Mouse (Mus musculus) ES-E14 (cell line): ENCODE results near the gene Pprc1. TPM values are rescaled to one million over a fixed set of nuclear protein-coding genes. Genes with fewer than 3 reads are reported as not detected.

Experiments
- DNase-seq: peaks from one replicate; pipeline ENCODE4 v3.0.0-alpha.2; 2013; ENCODE audit warnings: low read depth, low spot score
- H3K27ac ChIP-seq: 2 replicates; pipeline ENCODE4 v1.5.1; 2012; ENCODE audit warnings: low read depth, mild to moderate bottlenecking, low read length, moderate library complexity, mixed read lengths; ENCODE audit not compliant: poor library complexity, insufficient read depth, severe bottlenecking
- H3K36me3 ChIP-seq: 2 replicates; pipeline ENCODE4 v1.6.1; 2012; ENCODE audit warnings: mild to moderate bottlenecking, low read length, moderate library complexity, mixed read lengths; ENCODE audit not compliant: control insufficient read depth, poor library complexity, insufficient read depth, severe bottlenecking
- H3K4me1 ChIP-seq, 2 experiments: fragments of 150-350 bp in 1 of 2; sonication (generic) in 1 of 2; 2 replicates each; pipeline ENCODE4 v1.6.1; 2012; ENCODE audit warnings: low read length in 2 of 2, mild to moderate bottlenecking in 1 of 2, mixed read lengths in 1 of 2; ENCODE audit not compliant: control insufficient read depth in 2 of 2, insufficient read depth in 2 of 2, poor library complexity in 1 of 2
- H3K4me3 ChIP-seq, 2 experiments: fragments of 150-350 bp in 1 of 2; sonication (generic) in 1 of 2; 2 replicates each; pipeline ENCODE4 v1.5.1; 2012; ENCODE audit warnings: low read length in 2 of 2, low read depth in 1 of 2, mild to moderate bottlenecking in 1 of 2, mixed read lengths in 1 of 2; ENCODE audit not compliant: insufficient read depth in 1 of 2, poor library complexity in 1 of 2, severe bottlenecking in 1 of 2
- H3K9ac ChIP-seq: 2 replicates; pipeline ENCODE4 v1.6.1; 2012; ENCODE audit warnings: low read depth, mild to moderate bottlenecking, low read length, mixed read lengths; ENCODE audit not compliant: poor library complexity, insufficient read depth, severe bottlenecking
- H3K9me3 ChIP-seq: fragments of 150-350 bp; sonication (generic); 2 replicates; pipeline ENCODE4 v1.6.1; 2012; ENCODE audit warnings: low read depth, mild to moderate bottlenecking, low read length; ENCODE audit not compliant: control insufficient read depth, insufficient read depth
- CHD2 ChIP-seq: IDR thresholded peaks from 2 replicates; pipeline ENCODE4 v1.6.1; 2014; ENCODE audit warnings: mild to moderate bottlenecking, low read depth, low read length, inconsistent platforms
- HCFC1 ChIP-seq: IDR thresholded peaks from 2 replicates; pipeline ENCODE4 v1.6.1; 2012; ENCODE audit warnings: low read length, inconsistent platforms, borderline replicate concordance; ENCODE audit not compliant: insufficient read depth
- MAFK ChIP-seq: IDR thresholded peaks from 2 replicates; pipeline ENCODE4 v1.6.1; 2014; ENCODE audit warnings: mild to moderate bottlenecking, low read depth, low read length, inconsistent platforms; ENCODE audit not compliant: insufficient read depth
- ZC3H11A ChIP-seq: IDR thresholded peaks from 2 replicates; pipeline ENCODE4 v1.6.1; 2012; ENCODE audit warnings: low read depth, mild to moderate bottlenecking, inconsistent platforms, low read length, borderline replicate concordance
- ZNF384 ChIP-seq: IDR thresholded peaks from 2 replicates; pipeline ENCODE4 v1.6.1; 2012; ENCODE audit warnings: low read depth, low read length, inconsistent platforms
- in situ Hi-C, 2 experiments: fragments of 600-800 bp; cut with MboI; formaldehyde crosslinking; loops; one replicate each; pipeline ENCODE4 v1.15.1; 2025; ENCODE audit warnings: low sequenced_read_pairs in 2 of 2, inconsistent platforms in 1 of 2; ENCODE audit not compliant: unreplicated experiment in 2 of 2
- total RNA-seq: library from RNA; depleted of rRNA; stranded (reverse); fragments of 300-350 nt; gene quantifications from 2 replicates; pipeline ENCODE4 v1.2.3, GENCODE M21; 2012

The Pprc1 gene
- total RNA-seq, 1 experiment = 68.4 TPM

GRCm38 (mm10) chr19:46005680-46006079 lies 39.0 kb upstream of the Pprc1 start:
- Histone ChIP-seq H3K9me3 (no peaks in the 10 kb centered on the region), H3K36me3 (no peaks in the 10 kb centered on the region), H3K9ac (no peak overlapping the region), H3K27ac (no peak overlapping the region), H3K4me3 (peak overlapping the region; percentile 38 to 46; a peak in 2 of 4 replicates), H3K4me1 (peaks cover 0 to 2% of the 10 kb centered on the region in 2 experiments; a peak in 1 of 4 replicates)
- no peak for DNase-seq
- TF ChIP-seq HCFC1 (no peak), ZC3H11A (no peak), MAFK (no peak), CHD2 (no peak), ZNF384 (no peak)
- in situ Hi-C loops = no loop called here

- in situ Hi-C loops = loop anchor here in 1 of 2 experiments (10.0 kb wide), 1 partner anchor 200 kb away; the partner anchor contains the start of gene Kcnip2
- no peaks in the 10 kb centered on the region for H3K9me3 ChIP-seq
Measured at GRCm38 (mm10) chr19:46014572-46015178, 30.0 kb upstream of the Pprc1 start.

GRCm38 (mm10) chr19:46016023-46016422 lies 28.7 kb upstream of the Pprc1 start:
- TF ChIP-seq HCFC1 = no peak
- no peak for TF ChIP-seq ZC3H11A
- TF ChIP-seq MAFK = no peak
- TF ChIP-seq CHD2 = no peak
- TF ChIP-seq ZNF384 = no peak
- in situ Hi-C loops = loop anchor here in 1 of 2 experiments (10.0 kb wide), 1 partner anchor 201 kb away; the partner anchor contains the start of gene Kcnip2
- H3K9me3 ChIP-seq = no peaks in the 10 kb centered on the region
- H3K4me3 ChIP-seq = no peak overlapping the region
- H3K27ac ChIP-seq = no peak overlapping the region
- DNase-seq = no peak
- no peaks in the 10 kb centered on the region for H3K36me3 ChIP-seq
- H3K9ac ChIP-seq = no peak overlapping the region
- H3K4me1 ChIP-seq = no peaks in the 10 kb centered on the region

More at GRCm38 (mm10) chr19:46014572-46015178, 30.0 kb upstream of the Pprc1 start:
- Histone ChIP-seq H3K9ac (no peak overlapping the region), H3K4me3 (no peak overlapping the region), H3K27ac (no peak overlapping the region), H3K4me1 (no peaks in the 10 kb centered on the region), H3K36me3 (no peaks in the 10 kb centered on the region)
- peak; percentile 97 for DNase-seq
- peak; percentile 37; the same call in 1 of the 2 replicates for TF ChIP-seq HCFC1
- TF ChIP-seq ZNF384 = no peak
- TF ChIP-seq MAFK = no peak
- TF ChIP-seq CHD2 = no peak
- TF ChIP-seq ZC3H11A = peak; percentile 97

- TF ChIP-seq ZC3H11A (no peak), ZNF384 (no peak), HCFC1 (no peak), MAFK (no peak), CHD2 (no peak)
- no peak for DNase-seq
- in situ Hi-C loops = no loop called here
- Histone ChIP-seq H3K27ac (no peak overlapping the region), H3K9me3 (no peaks in the 10 kb centered on the region), H3K9ac (no peak overlapping the region), H3K4me3 (no peak overlapping the region), H3K4me1 (peaks cover 3 to 12% of the 10 kb centered on the region in 2 experiments; a peak in 1 of 4 replicates), H3K36me3 (peaks cover 2% of the 10 kb centered on the region; the same call in 1 of the 2 replicates)
Measured at GRCm38 (mm10) chr19:46024959-46025358, 19.7 kb upstream of the Pprc1 start.
